Mouse (Mus musculus) kidney, adult 2 months (tissue): ENCODE results near the gene Rrm1. TPM values are rescaled to one million over a fixed set of nuclear protein-coding genes. Genes with fewer than 3 reads are reported as not detected.
A peak's percentile ranks its signal among the peaks of the same experiment; 100 is the strongest.

Source experiments
- DNase-seq: peaks from one replicate; pipeline ENCODE4 v3.0.0; 2021
- H3K27ac ChIP-seq: fragments of 200-500 bp; 2 replicates; pipeline ENCODE4 v1.5.1; 2012; ENCODE audit warnings: low read depth, low read length, control low read depth, inconsistent platforms; ENCODE audit not compliant: insufficient read depth
- H3K27me3 ChIP-seq: fragments of 200-500 bp; replicated peaks from 2 replicates; pipeline ENCODE4 v1.6.1; 2012; ENCODE audit warnings: mild to moderate bottlenecking, moderate library complexity, low read length, inconsistent platforms; ENCODE audit not compliant: control insufficient read depth, insufficient read depth
- H3K36me3 ChIP-seq: fragments of 200-500 bp; 2 replicates; pipeline ENCODE4 v1.6.1; 2012; ENCODE audit warnings: mild to moderate bottlenecking, moderate library complexity, low read length, inconsistent platforms; ENCODE audit not compliant: control insufficient read depth, insufficient read depth
- H3K4me1 ChIP-seq: fragments of 200-500 bp; 2 replicates; pipeline ENCODE4 v1.6.1; 2011; ENCODE audit warnings: low read length; ENCODE audit not compliant: control insufficient read depth, insufficient read depth
- H3K4me3 ChIP-seq: fragments of 200-500 bp; 2 replicates; pipeline ENCODE4 v1.5.1; 2011; ENCODE audit warnings: mild to moderate bottlenecking, low read depth, low read length, control low read depth; ENCODE audit not compliant: insufficient read depth
- CTCF ChIP-seq: fragments of 200-500 bp; conservative IDR thresholded peaks from 2 replicates; pipeline ENCODE4 v1.5.1; 2011; ENCODE audit warnings: low read depth, mild to moderate bottlenecking, control low read depth, low read length, moderate library complexity, mixed read lengths; ENCODE audit not compliant: insufficient read depth, insufficient read length
- POLR2A ChIP-seq: fragments of 200-500 bp; IDR thresholded peaks from one replicate; pipeline ENCODE4 v1.6.1; 2011; ENCODE audit warnings: low read depth, low read length, control low read depth
- WGBS: fragments of 180-500 bp; shearing (Covaris S2); methylation state at CpG from one replicate; pipeline ENCODE4 v1.1.7; 2018; 5-methylcytosine and 5-hydroxymethylcytosine counted together
- polyA plus RNA-seq: library from polyadenylated mRNA; depleted of rRNA; stranded (reverse); fragments of >200 nt; gene quantifications from 2 replicates; pipeline ENCODE4 v1.2.3, GENCODE M21; 2012; rRNA removed

Rrm1 gene
- polyA plus RNA-seq, 1 experiment: 6.3 TPM

DNA sequence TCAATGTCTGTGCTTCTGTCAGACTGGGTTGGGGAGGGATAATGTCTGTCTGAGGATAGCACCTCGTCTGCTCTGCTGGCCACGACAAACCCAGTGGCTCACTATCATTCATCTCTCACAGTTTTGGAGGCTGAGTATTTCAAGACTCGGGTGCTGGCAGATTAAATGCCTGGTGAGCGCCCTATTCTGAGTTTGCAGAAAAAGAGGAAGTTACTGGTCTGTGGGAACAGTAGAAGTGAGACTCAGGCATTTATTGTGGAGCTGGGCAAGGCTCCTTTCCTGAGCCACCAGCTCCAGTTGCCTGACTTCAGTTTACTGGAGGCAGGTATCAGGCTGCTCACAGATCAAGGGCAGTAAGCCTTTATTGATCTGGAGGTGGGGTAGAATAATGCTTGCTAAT is 72.6 kb downstream of the Rrm1 start:
- whole genome bisulfite sequencing: 79% methylated on average over 4 of the region's 4 CpGs
- Histone ChIP-seq H3K27ac (no peak overlapping the region), H3K36me3 (no peaks in the 10 kb centered on the region), H3K27me3 (no peaks in the 10 kb centered on the region), H3K4me1 (no peaks in the 10 kb centered on the region), H3K4me3 (no peak overlapping the region)
- DNase-seq: no peak
- no peak for TF ChIP-seq POLR2A
- TF ChIP-seq CTCF: no peak

DNA sequence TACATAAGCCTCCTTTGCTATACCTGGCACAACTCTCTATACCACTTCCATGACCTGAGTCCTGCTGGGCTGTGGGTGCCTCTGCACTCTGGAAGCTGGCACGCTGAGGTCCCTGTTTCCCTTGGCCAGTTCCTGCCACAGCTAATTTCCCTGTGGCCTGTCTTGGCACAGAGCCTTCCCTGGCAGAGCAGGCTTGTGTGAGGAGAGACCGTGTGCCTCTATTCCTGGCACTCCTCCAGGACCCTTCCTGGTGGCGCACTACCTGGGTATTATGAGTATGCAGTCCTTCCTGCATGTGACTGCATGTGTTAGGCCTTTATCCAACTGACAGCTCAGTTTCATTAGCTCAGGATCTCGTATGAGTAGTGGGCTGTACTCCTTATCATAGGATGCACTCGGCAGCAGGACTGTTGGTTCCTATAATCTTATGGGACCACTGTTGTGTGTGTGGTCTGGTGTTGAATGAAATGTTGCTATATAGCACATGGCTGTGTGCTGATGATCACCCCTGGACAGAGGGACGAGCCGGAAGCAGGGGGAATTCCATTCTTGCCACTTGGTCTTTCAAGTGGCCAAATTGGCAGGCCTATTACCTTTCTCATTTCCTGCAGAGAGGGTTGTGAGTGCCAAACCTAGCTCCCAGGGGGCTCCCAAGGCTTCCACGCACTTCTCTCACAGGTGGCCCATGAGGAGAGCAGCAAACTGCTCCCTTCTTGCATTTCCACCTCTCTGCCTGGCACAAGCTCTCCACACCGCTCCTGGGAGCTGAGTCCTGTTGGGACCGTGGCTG is 75.0 kb downstream of the Rrm1 start:
- TF ChIP-seq CTCF: no peak
- TF ChIP-seq POLR2A: no peak
- Histone ChIP-seq H3K36me3 (no peaks in the 10 kb centered on the region), H3K4me1 (no peaks in the 10 kb centered on the region), H3K27me3 (no peaks in the 10 kb centered on the region), H3K4me3 (no peak overlapping the region), H3K27ac (no peak overlapping the region)
- WGBS: 50% methylated on average over 10 of the region's 10 CpGs
- DNase-seq: peak; percentile 12

DNA sequence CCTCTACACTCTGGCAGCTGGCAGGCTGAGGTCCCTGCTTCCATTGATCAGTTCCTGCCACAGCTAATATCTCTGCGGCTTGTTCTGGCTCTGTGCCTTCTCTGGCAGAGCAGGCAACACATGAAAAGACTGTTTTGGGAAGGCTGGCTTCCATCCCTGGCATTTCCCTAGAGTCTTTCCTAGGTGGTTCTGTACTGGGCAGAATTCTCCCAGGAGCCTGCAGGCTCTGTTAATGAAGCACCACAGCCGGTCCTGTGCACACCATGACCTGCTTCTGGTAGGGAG is 75.5 kb downstream of the Rrm1 start:
- no peak for TF ChIP-seq CTCF
- TF ChIP-seq POLR2A: no peak
- no peak for DNase-seq
- Histone ChIP-seq H3K36me3 (no peaks in the 10 kb centered on the region), H3K4me3 (no peak overlapping the region), H3K27ac (no peak overlapping the region), H3K4me1 (no peaks in the 10 kb centered on the region), H3K27me3 (no peaks in the 10 kb centered on the region)
- WGBS: 66% methylated on average over 2 of the region's 2 CpGs

Other genes starting within 250 kb of the Rrm1 start
- gene Nup98, start 231.5 kb upstream of the Rrm1 start, polyA plus RNA-seq: 13.0 and 13.3 TPM in 2 replicates
- gene Pgap2, start 231.5 kb upstream of the Rrm1 start, polyA plus RNA-seq: 50.8 and 65.9 TPM in 2 replicates
- gene Rhog, start 185.6 kb upstream of the Rrm1 start, polyA plus RNA-seq: 39.2 and 52.3 TPM in 2 replicates
- gene Stim1, start 173.9 kb upstream of the Rrm1 start, polyA plus RNA-seq: 33.6 and 37.0 TPM in 2 replicates
- not detected in 2 replicates for gene Olfr543, start 40.0 kb downstream of the Rrm1 start, polyA plus RNA-seq
- gene Olfr544, start 46.6 kb downstream of the Rrm1 start, polyA plus RNA-seq: not detected in 2 replicates
- not detected in 2 replicates for gene Olfr545, start 57.9 kb downstream of the Rrm1 start, polyA plus RNA-seq
- gene Olfr547, start 93.1 kb downstream of the Rrm1 start, polyA plus RNA-seq: not detected in 2 replicates
- gene Olfr548-ps1, start 99.2 kb downstream of the Rrm1 start, polyA plus RNA-seq: not detected in 2 replicates
- not detected in 2 replicates for gene Olfr549, start 108.2 kb downstream of the Rrm1 start, polyA plus RNA-seq
- 3.7 and 4.5 TPM in 2 replicates for gene Trim21, start 123.8 kb downstream of the Rrm1 start, polyA plus RNA-seq
- not detected in 2 replicates for gene Olfr550, start 129.7 kb downstream of the Rrm1 start, polyA plus RNA-seq
- gene Olfr551, start 150.2 kb downstream of the Rrm1 start, polyA plus RNA-seq: not detected in 2 replicates
- gene Olfr552, start 156.1 kb downstream of the Rrm1 start, polyA plus RNA-seq: not detected in 2 replicates
- gene Olfr553, start 176.5 kb downstream of the Rrm1 start, polyA plus RNA-seq: not detected in 2 replicates
- not detected in 2 replicates for gene Olfr554, start 196.7 kb downstream of the Rrm1 start, polyA plus RNA-seq
- gene Olfr555, start 217.1 kb downstream of the Rrm1 start, polyA plus RNA-seq: not detected in 2 replicates
- gene Olfr556, start 223.2 kb downstream of the Rrm1 start, polyA plus RNA-seq: not detected in 2 replicates
- 9.7 and 11.7 TPM in 2 replicates for gene Trim68, start 245.6 kb downstream of the Rrm1 start, polyA plus RNA-seq